Mouse (Mus musculus) thymus, adult 2 months (tissue): Measurements from ENCODE around the gene Sel1l. TPM values are rescaled to one million over a fixed set of nuclear protein-coding genes. Genes with fewer than 3 reads are reported as not detected.
"Not testable (repeated sequence)": the region's sequence is repeated elsewhere in the genome, so short reads cannot be mapped to it uniquely, and the experiment has no call there.

Source experiments
- DNase-seq: peaks from one replicate; pipeline ENCODE4 v3.0.0; 2021
- H3K27ac ChIP-seq: fragments of 200-500 bp; 2 replicates; pipeline ENCODE4 v1.5.1; 2012; ENCODE audit warnings: low read length, control low read depth; ENCODE audit not compliant: control insufficient read depth, insufficient read depth
- H3K27me3 ChIP-seq: fragments of 200-500 bp; 2 replicates; pipeline ENCODE4 v1.6.1; 2012; ENCODE audit warnings: mild to moderate bottlenecking, low read length, moderate library complexity, mixed read lengths; ENCODE audit not compliant: control insufficient read depth, insufficient read depth
- H3K36me3 ChIP-seq: fragments of 200-500 bp; 2 replicates; pipeline ENCODE4 v1.6.1; 2012; ENCODE audit warnings: mild to moderate bottlenecking, low read length, moderate library complexity; ENCODE audit not compliant: control insufficient read depth, insufficient read depth
- H3K4me1 ChIP-seq: fragments of 200-500 bp; replicated peaks from 2 replicates; pipeline ENCODE4 v1.6.1; 2012; ENCODE audit warnings: low read length; ENCODE audit not compliant: control insufficient read depth, insufficient read depth
- H3K4me3 ChIP-seq: fragments of 200-500 bp; 2 replicates; pipeline ENCODE4 v1.5.1; 2012; ENCODE audit warnings: mild to moderate bottlenecking, low read length, control low read depth, moderate library complexity; ENCODE audit not compliant: control insufficient read depth, insufficient read depth
- CTCF ChIP-seq: fragments of 200-500 bp; IDR thresholded peaks from 2 replicates; pipeline ENCODE4 v1.5.1; 2012; ENCODE audit warnings: mild to moderate bottlenecking, control low read depth, low read length, moderate library complexity, borderline replicate concordance; ENCODE audit not compliant: control insufficient read depth, poor library complexity, insufficient read depth; ENCODE audit errors: extremely low read depth
- POLR2A ChIP-seq: fragments of 200-500 bp; IDR thresholded peaks from 2 replicates; pipeline ENCODE4 v1.6.1; 2012; ENCODE audit warnings: mild to moderate bottlenecking, low read length, control low read depth, moderate library complexity; ENCODE audit not compliant: control insufficient read depth, poor library complexity, insufficient read depth; ENCODE audit errors: extremely low read depth
- WGBS: fragments of 180-500 bp; shearing (Covaris S2); methylation state at CpG from one replicate; pipeline ENCODE4 v1.1.7; 2018; 5-methylcytosine and 5-hydroxymethylcytosine counted together
- polyA plus RNA-seq: library from polyadenylated mRNA; depleted of rRNA; stranded (reverse); fragments of >200 nt; gene quantifications from 2 replicates; pipeline ENCODE4 v1.2.3, GENCODE M21; 2012

The Sel1l gene
- polyA plus RNA-seq, 1 experiment, result 48.5 TPM

GRCm38 (mm10) chr12:91798720-91799378 is 50.1 kb downstream of the Sel1l start:
- H3K27ac ChIP-seq, result no peak overlapping the region
- TF ChIP-seq POLR2A, result no peak
- no peak for TF ChIP-seq CTCF
- no peaks in the 10 kb centered on the region for H3K4me1 ChIP-seq
- WGBS, result 79% methylated on average over 6 of the region's 6 CpGs
- H3K27me3 ChIP-seq, result no peaks in the 10 kb centered on the region
- no peaks in the 10 kb centered on the region for H3K36me3 ChIP-seq
- H3K4me3 ChIP-seq, result no peak overlapping the region
- peak; percentile 21 for DNase-seq

DNA sequence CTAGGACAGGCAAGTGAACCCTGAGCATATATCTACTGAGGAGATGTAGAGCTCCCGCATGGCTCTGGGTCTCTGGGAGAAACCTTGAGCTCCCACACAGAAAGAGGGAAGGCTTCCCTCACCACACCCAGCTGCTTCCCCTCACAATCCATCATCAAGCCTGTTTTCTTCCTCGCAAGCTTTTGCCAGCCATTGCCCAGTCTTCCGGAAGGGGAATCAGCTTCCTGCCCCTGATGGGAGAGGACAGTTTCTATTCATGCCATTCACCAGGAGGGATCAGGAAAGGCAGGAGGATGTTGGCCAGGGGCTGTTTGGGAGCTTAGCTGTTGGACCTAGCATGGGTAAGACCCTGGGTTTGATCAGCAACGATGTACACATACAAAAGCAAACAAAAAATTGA is 52.2 kb downstream of the Sel1l start:
- TF ChIP-seq POLR2A (no peak), CTCF (no peak)
- no peaks in the 10 kb centered on the region for H3K36me3 ChIP-seq
- no peaks in the 10 kb centered on the region for H3K27me3 ChIP-seq
- DNase-seq, result no peak
- no peak overlapping the region for H3K27ac ChIP-seq
- WGBS, result 84% methylated on average over 4 of the region's 4 CpGs
- H3K4me1 ChIP-seq, result no peaks in the 10 kb centered on the region
- no peak overlapping the region for H3K4me3 ChIP-seq

- no peaks in the 10 kb centered on the region for H3K36me3 ChIP-seq
- no peak overlapping the region for H3K27ac ChIP-seq
- H3K4me1 ChIP-seq, result no peaks in the 10 kb centered on the region
- no peaks in the 10 kb centered on the region for H3K27me3 ChIP-seq
- H3K4me3 ChIP-seq, result no peak overlapping the region
- DNase-seq, result no peak
- WGBS, result 89% methylated on average over 8 of the region's 8 CpGs
- TF ChIP-seq CTCF, result no peak
- TF ChIP-seq POLR2A, result no peak
Observed at GRCm38 (mm10) chr12:91793266-91793665, 55.7 kb downstream of the Sel1l start.

DNA sequence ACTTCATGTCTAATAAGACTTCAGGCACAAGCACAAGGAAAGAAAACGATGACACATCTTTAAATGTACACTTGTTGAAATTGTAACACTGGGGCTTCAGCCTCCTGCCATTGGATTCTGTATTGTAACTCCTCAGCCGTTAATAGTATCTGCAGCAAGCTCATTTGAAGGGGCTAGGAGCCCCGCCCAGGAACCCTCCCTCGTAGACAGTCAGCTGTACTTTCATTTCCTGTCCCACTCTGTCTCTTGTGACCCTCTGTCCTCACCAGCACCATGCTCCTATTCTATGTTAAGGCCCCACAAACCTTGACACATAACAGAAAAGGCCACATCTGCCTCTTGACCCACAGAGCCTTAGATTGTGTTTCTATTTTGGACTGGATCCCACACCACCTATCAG is 57.1 kb downstream of the Sel1l start:
- Histone ChIP-seq H3K4me1 (no peaks in the 10 kb centered on the region), H3K27me3 (no peaks in the 10 kb centered on the region), H3K4me3 (no peak overlapping the region), H3K27ac (no peak overlapping the region), H3K36me3 (no peaks in the 10 kb centered on the region)
- no peak for TF ChIP-seq CTCF
- TF ChIP-seq POLR2A, result no peak
- no peak for DNase-seq
- WGBS, result 58% methylated on average over 4 of the region's 4 CpGs

- WGBS, result 61% methylated on average over 6 of the region's 6 CpGs
- Histone ChIP-seq H3K27me3 (no peaks in the 10 kb centered on the region), H3K27ac (no peak overlapping the region), H3K4me3 (no peak overlapping the region), H3K36me3 (no peaks in the 10 kb centered on the region), H3K4me1 (no peaks in the 10 kb centered on the region; the same call in 1 of the 2 replicates)
- peak; percentile 70 for DNase-seq
- no peak for TF ChIP-seq POLR2A
- no peak for TF ChIP-seq CTCF
Observed at GRCm38 (mm10) chr12:91789801-91790200, 59.2 kb downstream of the Sel1l start.

DNA sequence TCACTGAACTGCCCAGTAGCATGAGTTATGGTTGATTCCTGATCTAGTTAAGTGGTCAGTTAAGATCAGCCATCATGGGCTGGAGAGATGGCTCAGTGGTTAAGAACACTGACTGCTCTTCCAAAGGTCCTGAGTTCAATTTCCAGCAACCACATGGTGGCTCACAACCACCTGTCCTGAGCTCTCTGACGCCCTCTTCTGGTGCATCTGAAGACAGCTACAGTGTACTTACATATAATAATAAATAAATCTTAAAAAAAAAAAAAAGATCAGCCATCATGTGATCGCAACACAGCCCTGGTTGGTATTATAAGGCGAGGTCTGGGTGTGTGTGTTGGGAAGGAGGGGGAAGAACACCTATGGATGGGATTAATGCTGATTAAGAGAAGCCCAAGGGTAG is 60.5 kb downstream of the Sel1l start:
- not testable (repeated sequence) for DNase-seq, H3K4me1 ChIP-seq, H3K36me3 ChIP-seq, H3K27ac ChIP-seq, H3K27me3 ChIP-seq, H3K4me3 ChIP-seq
- 72% methylated on average over 3 of the region's 3 CpGs for whole genome bisulfite sequencing

- TF ChIP-seq POLR2A, result no peak
- no peak for TF ChIP-seq CTCF
- no peaks in the 10 kb centered on the region for H3K27me3 ChIP-seq
- no peak within 1 kb of the TSS for H3K27ac ChIP-seq
- WGBS, result 86% methylated on average over 9 of the region's 9 CpGs
- no peak for DNase-seq
- H3K4me1 ChIP-seq, result no peaks in the 10 kb centered on the region; the same call in 1 of the 2 replicates
- no peak within 1 kb of the TSS for H3K4me3 ChIP-seq
- H3K36me3 ChIP-seq, result no peaks in the 10 kb centered on the region
Observed at GRCm38 (mm10) chr12:91787959-91788437, 61.0 kb downstream of the Sel1l start, which contains the start of gene Ston2. Gene Ston2 (minus strand): TSS chr12:91788387.

- Histone ChIP-seq H3K4me1 (no peaks in the 10 kb centered on the region; the same call in 1 of the 2 replicates), H3K4me3 (no peak overlapping the region), H3K36me3 (no peaks in the 10 kb centered on the region), H3K27me3 (no peaks in the 10 kb centered on the region), H3K27ac (no peak overlapping the region)
- WGBS, result 62% methylated on average over 10 of the region's 10 CpGs
- DNase-seq, result no peak
- TF ChIP-seq POLR2A (no peak), CTCF (no peak)
Observed at GRCm38 (mm10) chr12:91786355-91786754, 62.6 kb downstream of the Sel1l start.
